Mouse (Mus musculus): ENCODE results near the gene Lgr4. TPM values are rescaled to one million over a fixed set of nuclear protein-coding genes. Genes with fewer than 3 reads are reported as not detected.
A peak's percentile ranks its signal among the peaks of the same experiment; 100 is the strongest.

Lgr4 gene
- polyA plus RNA-seq, 1 experiment from 2014 or later, result 14.0 TPM

DNA sequence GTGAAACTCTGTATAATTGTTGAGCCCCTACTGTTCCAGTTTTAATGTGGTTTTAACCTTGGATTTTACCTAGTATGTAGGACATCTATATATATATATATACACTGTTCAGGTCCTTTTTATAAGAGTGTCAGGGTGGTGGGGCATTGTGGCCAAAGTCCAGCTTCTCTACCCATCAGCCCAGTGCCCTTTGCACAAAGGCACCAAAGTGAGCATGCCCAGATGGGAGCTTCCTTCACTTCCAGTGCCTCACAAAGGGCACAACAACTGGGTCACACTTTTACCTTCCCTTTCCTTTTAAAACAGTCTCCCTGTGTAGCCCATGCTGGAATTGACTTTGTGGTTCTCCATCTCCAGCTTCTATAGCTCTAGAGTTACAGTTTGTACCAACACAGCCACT is 2.8 kb upstream of the Lgr4 start:
- no peaks in the 10 kb centered on the region for H3K9me3 ChIP-seq (replicated peaks; ENCODE audit: control insufficient read depth, low read length)
- no peaks in the 10 kb centered on the region for H3K27me3 ChIP-seq (ENCODE audit: control insufficient read depth, insufficient read depth, low read length)
- no peaks in the 10 kb centered on the region for H3K36me3 ChIP-seq (ENCODE audit: control insufficient read depth, insufficient read depth, low read length)
- peaks cover 11% of the 10 kb centered on the region; the same call in 1 of the 2 replicates for H3K4me1 ChIP-seq (ENCODE audit: control insufficient read depth, insufficient read depth, low read length)
- no peak for ATAC-seq (replicated peaks; ENCODE audit: insufficient number of reproducible peaks, low FRiP score, low TSS enrichment)
- H3K4me2 ChIP-seq, result no peak overlapping the region
- no peak overlapping the region for H3K27ac ChIP-seq (ENCODE audit: low read depth, low read length)
- H3K4me3 ChIP-seq (ENCODE audit: low read depth, low read length), result no peak overlapping the region
- no peak overlapping the region for H3K9ac ChIP-seq (ENCODE audit: low read depth, low read length)

GRCm38 (mm10) chr2:109916782-109917495 is 508 bp upstream of the Lgr4 start:
- H3K4me3 ChIP-seq (ENCODE audit: low read depth, low read length), result peak overlapping the region; percentile 92
- ATAC-seq (replicated peaks; ENCODE audit: insufficient number of reproducible peaks, low FRiP score, low TSS enrichment), result no peak
- no peaks in the 10 kb centered on the region for H3K9me3 ChIP-seq (replicated peaks; ENCODE audit: control insufficient read depth, low read length)
- no peak overlapping the region; the same call in 1 of the 2 replicates for H3K9ac ChIP-seq (ENCODE audit: low read depth, low read length)
- H3K27me3 ChIP-seq (ENCODE audit: control insufficient read depth, insufficient read depth, low read length), result no peaks in the 10 kb centered on the region
- H3K36me3 ChIP-seq (ENCODE audit: control insufficient read depth, insufficient read depth, low read length), result no peaks in the 10 kb centered on the region
- peak overlapping the region; percentile 90 for H3K4me2 ChIP-seq
- H3K4me1 ChIP-seq (ENCODE audit: control insufficient read depth, insufficient read depth, low read length), result peaks cover 32% of the 10 kb centered on the region
- WGBS (ENCODE audit: insufficient replicate concordance), result 3% methylated on average over 11 of the region's 11 CpGs
- peak overlapping the region; percentile 50; the same call in 1 of the 2 replicates for H3K27ac ChIP-seq (ENCODE audit: low read depth, low read length)

DNA sequence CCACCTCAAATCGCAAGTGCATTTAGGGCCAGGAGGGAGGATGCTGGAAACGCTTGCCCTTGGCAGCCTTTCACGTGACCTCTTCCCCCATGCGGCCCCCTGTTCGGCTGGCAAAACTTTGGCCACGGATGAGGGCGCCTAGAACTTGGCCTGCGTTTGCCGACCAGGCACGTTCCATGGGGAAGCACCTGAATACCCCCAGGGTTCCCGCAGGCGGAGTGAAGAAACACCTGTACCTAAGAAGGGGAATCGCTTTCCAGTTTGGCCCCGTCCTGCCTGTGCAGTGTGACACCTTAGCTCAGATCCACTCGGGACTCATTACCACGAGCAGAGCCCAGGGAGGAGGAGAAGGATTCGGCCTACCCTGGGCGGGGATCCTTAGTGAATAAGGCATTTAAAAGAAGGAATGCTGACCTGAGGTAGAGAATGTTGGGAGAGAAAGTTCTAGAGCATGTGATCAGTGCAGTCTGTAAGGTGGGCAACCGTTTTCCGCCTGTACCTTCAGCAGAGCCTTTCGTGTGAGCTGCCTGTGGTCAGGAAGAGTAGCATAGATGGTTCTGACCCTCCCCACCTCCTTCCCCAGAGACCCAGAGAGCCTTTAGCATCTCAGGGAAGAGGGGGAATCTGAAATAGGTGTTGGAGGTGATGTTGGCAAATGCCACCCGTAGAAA is 1.3 kb downstream of the Lgr4 start:
- H3K9ac ChIP-seq (ENCODE audit: low read depth, low read length), result peak overlapping the region; percentile 96
- no peaks in the 10 kb centered on the region for H3K36me3 ChIP-seq (ENCODE audit: control insufficient read depth, insufficient read depth, low read length)
- H3K27me3 ChIP-seq (ENCODE audit: control insufficient read depth, insufficient read depth, low read length), result no peaks in the 10 kb centered on the region
- peak overlapping the region; percentile 92 for H3K4me3 ChIP-seq (ENCODE audit: low read depth, low read length)
- no peaks in the 10 kb centered on the region for H3K9me3 ChIP-seq (replicated peaks; ENCODE audit: control insufficient read depth, low read length)
- peaks cover 38% of the 10 kb centered on the region for H3K4me1 ChIP-seq (ENCODE audit: control insufficient read depth, insufficient read depth, low read length)
- H3K4me2 ChIP-seq, result peak overlapping the region; percentile 90
- peak overlapping the region; percentile 99; the same call in 1 of the 2 replicates for H3K27ac ChIP-seq (ENCODE audit: low read depth, low read length)
- ATAC-seq (replicated peaks; ENCODE audit: insufficient number of reproducible peaks, low FRiP score, low TSS enrichment), result no peak
- 8% methylated on average over 22 of the region's 22 CpGs for WGBS (ENCODE audit: insufficient replicate concordance)

DNA sequence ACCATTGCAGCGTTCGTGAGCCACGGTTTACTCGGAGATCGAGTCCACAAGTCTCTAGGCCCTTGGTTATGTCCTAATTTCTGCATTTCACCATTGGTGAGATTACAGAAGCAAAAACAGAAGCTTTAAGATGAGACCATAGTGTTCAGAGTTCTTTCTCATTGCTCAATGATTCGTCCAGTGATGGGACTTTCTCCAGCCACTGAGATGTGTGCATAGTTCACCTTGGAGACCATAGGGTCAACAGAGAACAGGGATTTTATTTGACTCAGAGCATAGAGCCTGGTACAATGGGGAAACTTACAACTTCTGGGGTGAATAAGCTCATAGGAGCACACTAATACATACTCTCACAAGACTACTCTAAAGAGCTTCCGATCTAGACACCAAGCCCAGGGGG is 3.0 kb downstream of the Lgr4 start:
- peak overlapping the region; percentile 35; the same call in 1 of the 2 replicates for H3K9ac ChIP-seq (ENCODE audit: low read depth, low read length)
- H3K4me1 ChIP-seq (ENCODE audit: control insufficient read depth, insufficient read depth, low read length), result peaks cover 38% of the 10 kb centered on the region
- ATAC-seq (replicated peaks; ENCODE audit: insufficient number of reproducible peaks, low FRiP score, low TSS enrichment), result no peak
- H3K36me3 ChIP-seq (ENCODE audit: control insufficient read depth, insufficient read depth, low read length), result no peaks in the 10 kb centered on the region
- 0 out of 2 replicates have a peak overlapping the region, but pooled peaks have one; percentile 36 for H3K27ac ChIP-seq (ENCODE audit: low read depth, low read length)
- H3K27me3 ChIP-seq (ENCODE audit: control insufficient read depth, insufficient read depth, low read length), result no peaks in the 10 kb centered on the region
- peak overlapping the region; percentile 15; the same call in 1 of the 2 replicates for H3K4me3 ChIP-seq (ENCODE audit: low read depth, low read length)
- H3K4me2 ChIP-seq, result peak overlapping the region; percentile 90
- no peaks in the 10 kb centered on the region for H3K9me3 ChIP-seq (replicated peaks; ENCODE audit: control insufficient read depth, low read length)
- 75% methylated on average over 7 of the region's 7 CpGs for WGBS (ENCODE audit: insufficient replicate concordance)

DNA sequence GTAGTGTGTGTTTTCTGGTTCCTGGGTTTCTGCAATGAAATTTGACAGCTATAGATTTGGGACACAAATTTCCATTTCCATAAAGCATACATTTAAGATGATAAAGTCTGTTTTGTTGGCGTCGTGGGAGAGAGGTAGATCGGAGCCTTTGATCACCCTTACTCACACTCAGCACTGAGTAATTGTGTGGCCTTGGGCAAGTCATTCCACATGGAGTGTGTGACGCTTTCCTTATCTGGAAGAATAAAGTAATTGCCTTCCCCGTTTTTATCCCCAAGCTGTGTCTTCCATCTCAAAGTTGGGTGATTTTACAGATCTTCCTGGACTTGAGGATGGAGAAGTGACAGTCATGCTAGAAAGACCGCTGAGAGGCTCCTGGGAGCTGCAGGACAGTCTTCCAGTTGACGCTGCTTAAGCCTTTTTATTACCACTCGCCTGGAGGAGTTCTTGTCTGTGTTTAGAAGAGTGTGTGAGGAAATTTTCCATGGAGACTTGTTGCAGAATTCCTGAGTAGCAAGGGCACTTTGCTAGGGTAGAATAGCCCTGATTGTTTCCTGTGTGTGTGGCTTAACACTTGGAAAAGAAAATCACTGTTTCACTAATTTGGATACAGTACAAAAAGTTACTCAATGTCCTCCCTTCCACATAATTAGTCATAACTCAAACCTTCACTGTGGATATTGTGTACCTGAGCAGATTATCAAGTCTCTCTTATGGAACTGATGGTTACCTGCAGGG is 4.0 kb downstream of the Lgr4 start:
- WGBS (ENCODE audit: insufficient replicate concordance), result 61% methylated on average over 8 of the region's 8 CpGs
- no peak for ATAC-seq (replicated peaks; ENCODE audit: insufficient number of reproducible peaks, low FRiP score, low TSS enrichment)
- peak overlapping the region; percentile 44 for H3K4me2 ChIP-seq
- 0 out of 2 replicates have a peak overlapping the region, but pooled peaks have one; percentile 50 for H3K27ac ChIP-seq (ENCODE audit: low read depth, low read length)
- no peak overlapping the region for H3K9ac ChIP-seq (ENCODE audit: low read depth, low read length)
- no peaks in the 10 kb centered on the region for H3K36me3 ChIP-seq (ENCODE audit: control insufficient read depth, insufficient read depth, low read length)
- no peaks in the 10 kb centered on the region for H3K27me3 ChIP-seq (ENCODE audit: control insufficient read depth, insufficient read depth, low read length)
- no peaks in the 10 kb centered on the region for H3K9me3 ChIP-seq (replicated peaks; ENCODE audit: control insufficient read depth, low read length)
- H3K4me3 ChIP-seq (ENCODE audit: low read depth, low read length), result no peak overlapping the region
- H3K4me1 ChIP-seq (ENCODE audit: control insufficient read depth, insufficient read depth, low read length), result peaks cover 38% of the 10 kb centered on the region

- Histone ChIP-seq H3K4me2 (no peak overlapping the region), H3K27ac (ENCODE audit: low read depth, low read length) (no peak overlapping the region), H3K4me3 (ENCODE audit: low read depth, low read length) (no peak overlapping the region), H3K4me1 (ENCODE audit: control insufficient read depth, insufficient read depth, low read length) (peaks cover 35% of the 10 kb centered on the region), H3K9ac (ENCODE audit: low read depth, low read length) (no peak overlapping the region), H3K27me3 (ENCODE audit: control insufficient read depth, insufficient read depth, low read length) (no peaks in the 10 kb centered on the region), H3K36me3 (ENCODE audit: control insufficient read depth, insufficient read depth, low read length) (no peaks in the 10 kb centered on the region), H3K9me3 (replicated peaks; ENCODE audit: control insufficient read depth, low read length) (no peaks in the 10 kb centered on the region)
- ATAC-seq (replicated peaks; ENCODE audit: insufficient number of reproducible peaks, low FRiP score, low TSS enrichment), result no peak
- 90% methylated on average over 3 of the region's 3 CpGs for WGBS (ENCODE audit: insufficient replicate concordance)
Measured at GRCm38 (mm10) chr2:109922306-109922705, 4.9 kb downstream of the Lgr4 start.

- H3K27ac ChIP-seq (ENCODE audit: low read depth, low read length), result no peak overlapping the region
- no peak overlapping the region for H3K4me2 ChIP-seq
- no peak overlapping the region for H3K4me3 ChIP-seq (ENCODE audit: low read depth, low read length)
- no peak overlapping the region for H3K9ac ChIP-seq (ENCODE audit: low read depth, low read length)
- H3K4me1 ChIP-seq (ENCODE audit: control insufficient read depth, insufficient read depth, low read length), result peaks cover 37% of the 10 kb centered on the region
- no peaks in the 10 kb centered on the region for H3K36me3 ChIP-seq (ENCODE audit: control insufficient read depth, insufficient read depth, low read length)
- WGBS (ENCODE audit: insufficient replicate concordance), result 80% methylated on average over 3 of the region's 3 CpGs
- no peaks in the 10 kb centered on the region for H3K9me3 ChIP-seq (replicated peaks; ENCODE audit: control insufficient read depth, low read length)
- ATAC-seq (replicated peaks; ENCODE audit: insufficient number of reproducible peaks, low FRiP score, low TSS enrichment), result no peak
- H3K27me3 ChIP-seq (ENCODE audit: control insufficient read depth, insufficient read depth, low read length), result no peaks in the 10 kb centered on the region
Measured at GRCm38 (mm10) chr2:109923031-109923430, 5.6 kb downstream of the Lgr4 start.

DNA sequence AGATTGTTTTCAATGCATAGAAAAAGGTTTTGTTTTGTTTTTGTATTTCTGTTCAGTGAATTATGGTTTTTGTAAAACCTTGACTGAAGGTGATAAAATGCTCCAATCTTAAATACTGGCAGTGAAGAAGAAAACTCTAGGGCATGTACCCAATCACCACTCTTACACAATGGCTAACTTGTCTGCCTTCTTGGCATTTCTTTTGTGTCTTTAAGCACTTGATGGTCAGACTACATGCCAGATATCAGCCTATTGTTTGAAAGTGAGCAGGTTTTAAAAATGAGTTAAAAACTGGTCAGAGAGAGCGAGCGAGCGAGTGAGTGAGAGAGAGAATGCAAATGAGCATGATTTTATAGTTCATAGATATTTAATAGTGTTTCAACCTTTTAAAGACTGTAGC is 6.5 kb downstream of the Lgr4 start:
- no peak overlapping the region for H3K9ac ChIP-seq (ENCODE audit: low read depth, low read length)
- H3K4me1 ChIP-seq (ENCODE audit: control insufficient read depth, insufficient read depth, low read length), result peaks cover 38% of the 10 kb centered on the region
- WGBS (ENCODE audit: insufficient replicate concordance), result 90% methylated on average over 3 of the region's 3 CpGs
- H3K36me3 ChIP-seq (ENCODE audit: control insufficient read depth, insufficient read depth, low read length), result no peaks in the 10 kb centered on the region
- H3K4me3 ChIP-seq (ENCODE audit: low read depth, low read length), result no peak overlapping the region
- no peak overlapping the region for H3K27ac ChIP-seq (ENCODE audit: low read depth, low read length)
- no peak for ATAC-seq (replicated peaks; ENCODE audit: insufficient number of reproducible peaks, low FRiP score, low TSS enrichment)
- H3K9me3 ChIP-seq (replicated peaks; ENCODE audit: control insufficient read depth, low read length), result no peaks in the 10 kb centered on the region
- no peak overlapping the region for H3K4me2 ChIP-seq
- H3K27me3 ChIP-seq (ENCODE audit: control insufficient read depth, insufficient read depth, low read length), result no peaks in the 10 kb centered on the region

Data from heart, embryonic 11.5 days (tissue).